Mouse (Mus musculus) cerebellum, adult 11-12 months (tissue): ENCODE measurements at regions not wholly inside any gene's neighbourhood (a gene's known extent, or its start where the extent isn't known, plus 50 kb on each side); places are given as distances from the start of the nearest gene placed in this dataset.
"Not testable (repeated sequence)": the region's sequence is repeated elsewhere in the genome, so short reads cannot be mapped to it uniquely, and the experiment has no call there.

ENCODE experiments used
- DNase-seq: peaks from one replicate; pipeline ENCODE4 v3.0.0; 2022

DNA sequence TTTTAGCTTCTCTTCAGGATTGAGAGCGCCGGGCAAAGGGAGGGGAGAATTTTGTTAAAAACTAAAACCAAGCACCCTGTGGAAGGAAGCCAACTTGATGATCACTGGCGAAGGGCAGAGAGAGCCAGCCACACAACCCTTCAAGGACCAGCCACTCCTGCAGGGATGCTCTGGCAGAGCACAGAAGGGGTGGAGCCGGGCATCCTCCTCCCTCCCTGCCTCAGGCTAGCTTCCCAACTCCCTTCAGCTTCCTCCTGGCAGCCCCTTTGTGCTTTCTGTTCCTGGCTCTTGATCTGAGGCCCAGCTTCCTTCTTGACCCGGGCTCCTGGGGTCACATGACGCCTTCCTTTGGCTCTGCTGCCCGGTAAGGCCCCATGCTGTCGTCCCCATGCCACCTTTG lies 591.8 kb upstream of the Gm10131 start:
- no peak for DNase-seq

GRCm38 (mm10) chr8:34702806-34703205 lies 591.3 kb upstream of the Gm10131 start:
- DNase-seq, result no peak

DNA sequence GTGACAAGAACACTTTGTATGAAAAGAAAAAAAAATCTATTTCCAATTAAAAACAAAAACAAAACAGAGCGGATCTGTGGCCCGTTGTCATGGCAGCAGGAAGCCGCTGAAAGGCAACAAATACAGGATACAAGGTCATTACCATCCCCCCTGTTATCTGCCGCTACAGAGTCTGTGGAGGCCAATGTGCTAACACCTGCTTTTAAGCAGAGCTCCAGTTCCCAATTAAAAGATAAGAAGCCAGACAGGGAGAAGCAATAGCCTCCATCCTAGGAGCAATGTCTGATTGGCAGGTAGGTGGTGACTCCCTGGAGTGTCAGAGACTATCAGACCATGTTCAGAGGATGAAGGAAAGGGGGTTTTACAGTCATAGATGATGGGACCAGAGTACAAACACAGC lies 587.5 kb upstream of the Gm10131 start:
- no peak for DNase-seq

GRCm38 (mm10) chr8:34696365-34696764 lies 584.8 kb upstream of the Gm10131 start:
- DNase-seq, result no peak

DNA sequence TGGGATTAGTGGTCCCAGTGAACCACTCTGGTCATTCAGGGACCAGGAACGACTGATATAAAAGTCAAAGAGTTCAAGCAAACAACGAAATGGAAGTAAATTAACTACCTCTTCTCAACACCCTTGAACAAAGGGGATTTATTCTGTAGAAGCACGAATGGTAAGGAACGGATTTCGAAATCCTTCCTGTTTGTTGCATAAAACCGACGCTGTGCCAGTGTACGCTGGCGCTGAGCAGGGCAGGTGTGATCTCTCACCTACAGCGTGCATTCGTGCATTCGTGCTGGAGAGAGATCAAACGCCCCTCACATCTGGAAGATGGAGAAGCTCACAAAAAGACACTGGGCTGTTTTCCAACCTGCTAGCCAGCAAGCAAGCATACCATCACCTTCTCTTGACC lies 581.1 kb upstream of the Gm10131 start:
- no peak for DNase-seq

DNA sequence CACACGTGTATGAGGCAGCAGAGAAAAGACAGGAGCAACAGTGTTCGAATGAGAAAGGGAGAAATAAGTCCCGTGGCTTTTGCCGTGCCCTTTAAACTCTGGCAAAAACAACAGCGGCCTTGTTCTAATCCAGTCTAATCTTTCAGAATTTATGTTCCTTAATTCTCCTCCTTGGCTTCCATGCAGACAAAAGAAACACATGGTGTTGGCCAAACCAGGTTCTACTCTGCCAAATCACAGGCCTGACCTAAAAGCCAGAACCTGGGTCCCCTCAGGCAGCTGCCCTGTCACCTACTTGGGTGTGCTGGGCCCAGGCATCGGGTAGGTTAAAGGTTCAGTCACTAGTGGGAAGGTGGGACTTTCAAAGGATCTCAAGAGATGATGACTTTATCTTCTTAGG lies 580.2 kb upstream of the Gm10131 start:
- no peak for DNase-seq

GRCm38 (mm10) chr8:34689825-34690493 lies 578.4 kb upstream of the Gm10131 start:
- DNase-seq, result no peak

DNA sequence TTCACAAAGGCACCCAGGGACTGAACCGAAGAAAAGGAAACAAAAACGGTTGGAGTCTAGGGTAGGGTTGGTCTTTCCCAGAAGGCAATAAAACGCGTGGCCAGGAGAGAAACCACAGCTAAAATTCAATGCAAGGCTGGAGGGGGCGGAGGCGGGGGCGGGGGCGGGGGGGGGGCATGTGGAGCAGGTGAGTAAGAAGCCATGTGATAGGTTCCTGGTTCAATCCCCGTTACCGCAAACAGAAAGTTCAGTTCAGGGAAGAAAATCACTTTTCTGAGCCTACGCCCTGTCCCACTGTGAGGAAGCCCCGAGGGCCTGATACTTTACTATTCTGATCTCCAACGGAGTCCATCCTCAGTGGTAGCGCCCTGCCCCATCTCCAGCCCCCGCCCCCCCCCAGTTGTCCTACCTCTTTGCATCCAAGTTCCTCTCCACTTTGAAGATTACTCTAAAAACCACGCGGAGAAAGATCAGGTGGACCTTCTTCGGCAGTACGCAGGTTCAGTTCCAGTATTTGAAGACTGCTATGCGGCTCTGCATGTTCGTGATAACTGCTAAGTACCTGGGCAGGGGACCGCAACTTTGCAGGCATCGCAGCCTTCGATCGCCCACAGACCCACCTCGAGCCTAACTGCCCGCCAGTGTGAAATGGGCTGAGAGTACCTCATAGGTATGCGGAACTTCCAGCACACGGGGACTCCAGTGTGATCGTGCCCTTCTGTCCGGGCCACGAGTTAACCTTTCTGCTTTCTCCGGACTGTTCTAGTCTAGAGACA lies 577.7 kb upstream of the Gm10131 start:
- no peak for DNase-seq

DNA sequence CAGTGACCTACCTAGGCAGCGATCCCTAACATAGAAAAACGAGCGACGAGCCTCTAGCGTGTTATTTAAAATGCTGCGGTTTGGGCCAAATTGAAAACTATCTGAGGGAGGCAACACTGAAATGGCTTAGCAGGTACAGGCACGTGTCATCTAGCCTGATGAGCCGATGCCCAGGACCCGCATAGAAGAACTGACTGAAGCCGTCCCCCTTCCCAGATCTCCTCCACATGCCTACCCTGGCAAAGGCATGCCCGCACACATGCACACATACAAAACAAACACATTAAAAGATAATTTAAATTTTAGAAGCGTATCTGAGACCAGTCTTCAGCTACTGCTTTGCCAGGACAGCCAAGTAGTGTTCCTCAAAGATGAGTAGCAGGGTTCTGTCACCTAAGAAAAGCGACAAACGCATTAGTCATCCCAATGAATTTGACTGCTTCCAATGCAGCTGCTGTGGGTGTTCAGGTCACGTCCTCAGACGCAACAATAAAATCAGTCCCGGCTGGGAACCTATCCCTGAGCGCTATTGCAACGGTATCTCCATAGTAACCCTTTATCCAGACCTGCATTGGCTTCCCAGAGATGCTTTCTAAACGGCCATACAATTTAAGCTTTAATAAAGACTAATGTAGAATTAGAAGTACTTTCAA lies 577.0 kb upstream of the Gm10131 start:
- DNase-seq, result no peak

- DNase-seq, result no peak
Measured at GRCm38 (mm10) chr8:34686371-34686770, 574.8 kb upstream of the Gm10131 start.

GRCm38 (mm10) chr8:34684683-34685082 lies 573.1 kb upstream of the Gm10131 start:
- DNase-seq, result no peak

- no peak for DNase-seq
Measured at GRCm38 (mm10) chr8:34683173-34683572, 571.6 kb upstream of the Gm10131 start.

DNA sequence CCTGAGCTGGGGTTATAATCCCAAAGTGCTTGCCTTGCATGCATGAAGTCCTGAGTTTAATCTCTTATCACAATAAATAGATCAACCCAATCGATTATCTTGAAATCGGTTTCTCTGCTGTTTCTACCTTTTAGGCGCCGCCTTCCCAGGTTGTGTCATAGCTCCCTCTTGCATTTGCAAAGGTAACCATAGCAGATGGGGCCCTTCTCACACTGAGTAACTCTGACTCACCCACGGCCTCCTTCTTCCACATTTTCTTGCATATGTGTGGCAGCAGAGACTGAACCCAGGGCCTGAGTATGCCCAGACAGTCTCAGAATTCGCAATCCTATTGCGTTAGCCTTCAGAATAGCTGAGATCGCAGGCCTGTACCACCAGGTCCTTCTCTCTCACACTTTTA lies 570.7 kb upstream of the Gm10131 start:
- DNase-seq, result no peak

DNA sequence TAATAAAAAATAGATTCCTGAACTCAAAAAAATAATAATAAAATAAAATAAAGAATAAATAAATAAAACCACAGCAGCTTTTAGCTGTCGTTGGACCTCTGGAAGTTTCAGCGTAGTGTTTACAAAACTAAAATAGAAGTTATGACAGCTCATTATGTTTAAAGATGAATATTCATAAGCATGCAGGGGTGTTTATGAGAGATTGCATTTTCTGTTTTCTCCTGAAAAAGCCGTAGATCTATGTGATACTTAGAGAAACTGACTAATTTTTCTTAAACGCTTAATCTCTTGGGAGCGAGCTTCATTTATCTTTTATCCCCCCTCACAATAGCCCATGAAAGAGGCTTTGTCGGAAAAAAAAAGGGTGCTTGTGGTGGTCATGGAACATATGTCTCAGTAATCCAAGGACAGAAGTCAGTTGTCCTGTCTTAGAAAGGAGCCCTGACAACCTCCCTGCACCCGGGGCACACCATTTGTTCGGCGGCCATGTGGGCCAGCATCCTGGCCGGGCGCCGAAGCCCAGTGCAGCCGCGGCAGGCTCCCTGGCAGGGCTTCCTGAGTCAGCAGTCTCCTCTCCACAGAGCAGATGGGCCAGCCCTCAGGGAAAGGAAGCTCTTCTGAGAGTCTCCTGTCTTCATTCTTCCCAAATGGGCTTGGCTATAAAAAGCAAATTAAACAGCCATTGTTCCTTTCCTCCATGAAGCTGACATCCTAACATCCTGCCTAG lies 568.2 kb upstream of the Gm10131 start:
- peak; percentile 97 for DNase-seq

DNA sequence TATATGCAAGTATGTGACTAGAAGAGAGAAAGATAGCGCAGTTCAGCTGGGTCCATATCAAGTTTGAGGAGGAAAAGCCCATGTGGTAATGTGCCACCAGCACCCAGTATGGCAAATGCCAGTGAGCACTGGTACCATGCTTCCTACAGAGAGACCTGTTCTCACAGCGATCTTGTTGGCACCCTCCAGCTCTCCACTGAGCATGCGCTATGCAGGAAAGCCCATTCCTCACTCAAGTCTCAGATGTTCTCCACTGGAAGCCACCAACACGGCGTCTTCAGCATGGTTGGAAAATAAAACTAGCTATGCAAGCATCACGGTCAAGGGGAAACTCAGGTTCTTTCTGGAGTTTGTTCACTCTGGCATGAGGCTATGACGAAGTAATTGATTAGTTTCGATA lies 567.3 kb upstream of the Gm10131 start:
- DNase-seq, result peak; percentile 33

DNA sequence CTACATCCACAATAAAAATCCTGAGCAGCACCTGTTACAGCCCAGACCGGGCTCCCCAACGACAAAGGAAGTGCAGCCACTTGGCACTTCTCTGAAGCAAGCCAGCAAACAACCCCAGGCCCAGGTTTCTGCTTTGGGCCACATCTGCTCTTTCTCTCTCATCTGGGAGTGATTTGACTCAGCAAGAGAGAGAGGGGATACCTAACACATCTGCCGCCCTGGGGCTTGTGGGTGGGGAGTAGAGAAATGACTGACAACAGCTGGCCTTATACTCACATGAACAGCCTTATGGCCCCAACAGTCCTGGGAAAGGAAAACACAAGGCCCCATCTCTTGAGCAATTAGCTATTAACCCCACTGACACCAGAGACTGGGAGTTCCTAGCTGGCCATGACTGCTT lies 560.2 kb upstream of the Gm10131 start:
- DNase-seq, result no peak

GRCm38 (mm10) chr8:34670930-34671715 lies 559.6 kb upstream of the Gm10131 start:
- no peak for DNase-seq

DNA sequence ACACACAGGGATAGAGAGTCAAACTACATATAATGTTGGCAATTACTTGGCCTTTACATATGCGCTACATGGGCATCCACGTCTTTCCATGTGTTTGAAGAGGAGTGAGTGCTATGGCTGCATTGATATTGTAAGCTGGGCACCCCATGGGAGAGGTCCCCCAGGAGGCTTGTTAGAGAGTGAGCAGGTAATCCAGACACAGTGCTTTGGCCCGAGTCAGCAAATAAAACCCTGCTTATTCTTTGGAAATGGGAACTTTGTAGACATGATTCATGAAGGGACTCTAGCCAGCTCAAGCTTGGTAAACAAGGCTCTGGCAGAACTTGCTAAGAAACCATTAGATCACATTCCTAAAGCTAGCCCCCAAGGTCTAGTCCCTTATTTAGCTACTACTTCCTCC lies 557.6 kb upstream of the Gm10131 start:
- no peak for DNase-seq

DNA sequence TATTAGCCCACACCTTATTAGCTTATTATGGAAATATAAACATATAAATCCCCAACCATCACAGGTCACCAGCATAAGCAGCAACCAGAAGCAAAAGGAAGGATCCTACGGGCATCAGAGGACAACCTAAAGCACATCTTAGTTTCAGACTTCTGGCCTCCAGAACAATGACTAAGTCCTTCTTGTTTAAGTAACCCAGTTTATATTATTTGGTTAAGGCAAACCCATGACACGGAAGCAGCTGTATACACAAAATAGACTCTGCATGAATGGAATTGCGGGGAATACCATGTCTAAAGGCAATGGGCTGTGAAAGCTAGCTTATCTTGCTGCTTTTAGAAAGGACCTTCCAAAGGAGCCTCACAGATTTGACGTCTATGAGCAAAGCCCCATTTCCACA lies 552.9 kb upstream of the Gm10131 start:
- DNase-seq, result no peak

DNA sequence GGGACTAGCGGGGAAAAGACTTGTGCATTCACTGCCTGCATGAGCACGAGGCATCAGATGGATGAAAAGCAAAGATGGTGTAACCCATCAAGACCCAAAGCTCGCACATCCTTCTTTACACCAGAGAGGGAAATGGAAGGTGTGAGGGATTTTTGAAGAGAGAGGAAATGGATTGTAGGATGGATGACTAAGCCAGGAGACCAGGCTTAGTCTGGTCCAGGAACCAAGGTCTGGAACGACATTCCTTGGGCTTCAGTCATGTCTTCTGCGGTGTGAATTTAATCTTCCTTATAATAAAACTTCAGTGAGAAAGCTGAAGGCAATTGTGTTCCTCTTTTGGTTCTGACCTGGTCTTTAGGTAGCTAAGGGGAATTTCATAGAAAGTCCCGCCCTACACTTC lies 551.0 kb upstream of the Gm10131 start:
- no peak for DNase-seq

- no peak for DNase-seq
Measured at GRCm38 (mm10) chr8:34651750-34652149, 540.2 kb upstream of the Gm10131 start.

- not testable (repeated sequence) for DNase-seq
Measured at GRCm38 (mm10) chr8:34628221-34628620, 516.7 kb upstream of the Gm10131 start.

- DNase-seq, result no peak
Measured at GRCm38 (mm10) chr8:34625670-34626069, 514.1 kb upstream of the Gm10131 start.
